18 mouse cellular contexts compared by ENCODE assay signal in genomic region chr4:25065347-25065746, GRCm38 (mm10).
"Had no signal": no experiment of that assay in that cellular context is flagged by ENCODE, and none has a peak within 500 bp of the region (broad histone marks: within the 10 kb centered on the region; RNA-seq: fewer than 3 reads in every experiment).

No protein-coding gene starts in this region.

- H3K36me3 ChIP-seq: liver, embryonic 15.5 days; lung, embryonic 15.5 days; midbrain, embryonic 13.5 days; midbrain, embryonic 15.5 days; neural tube, embryonic 12.5 days; stomach, embryonic 15.5 days had no signal

- H3K9ac ChIP-seq: liver, embryonic 15.5 days; liver, postnatal 0 days; lung, embryonic 15.5 days; midbrain, embryonic 13.5 days; midbrain, embryonic 15.5 days; neural tube, embryonic 12.5 days; stomach, embryonic 15.5 days had no signal

- ATAC-seq: liver, postnatal 0 days; lung, postnatal 0 days; midbrain, embryonic 13.5 days; midbrain, embryonic 15.5 days had no signal

- DNase-seq: liver, postnatal 0 days; lung, adult 2 months; lung, postnatal 14 days; lung, postnatal 36 days; thymus, adult 18-20 months; thymus, postnatal 14 days; thymus, postnatal 36 days had no signal

- H3K27me3 ChIP-seq: liver, embryonic 15.5 days; lung, embryonic 15.5 days; megakaryocyte, embryonic 14.5 days; midbrain, embryonic 13.5 days; midbrain, embryonic 15.5 days; neural tube, embryonic 12.5 days; stomach, embryonic 15.5 days had no signal

- H3K4me1 ChIP-seq: liver, embryonic 15.5 days; lung, embryonic 15.5 days; megakaryocyte, embryonic 14.5 days; midbrain, embryonic 13.5 days; midbrain, embryonic 15.5 days; neural tube, embryonic 12.5 days; stomach, embryonic 15.5 days had no signal

- H3K4me3 ChIP-seq: liver, embryonic 15.5 days; lung, embryonic 15.5 days; megakaryocyte, embryonic 14.5 days; midbrain, embryonic 13.5 days; midbrain, embryonic 15.5 days; neural tube, embryonic 12.5 days; stomach, embryonic 15.5 days had no signal

- H3K9me3 ChIP-seq: liver, embryonic 15.5 days; lung, embryonic 15.5 days; megakaryocyte, embryonic 14.5 days; midbrain, embryonic 13.5 days; midbrain, embryonic 15.5 days; neural tube, embryonic 12.5 days; stomach, embryonic 15.5 days had no signal

- H3K4me2 ChIP-seq: liver, embryonic 15.5 days; lung, embryonic 15.5 days; midbrain, embryonic 11.5 days; midbrain, embryonic 13.5 days; midbrain, embryonic 15.5 days; neural tube, embryonic 12.5 days; stomach, embryonic 15.5 days had no signal

- H3K27ac ChIP-seq: liver, embryonic 15.5 days; lung, embryonic 15.5 days; macrophage; midbrain, embryonic 13.5 days; midbrain, embryonic 15.5 days; neural tube, embryonic 12.5 days; stomach, embryonic 15.5 days; stomach, postnatal 0 days had no signal
